Mouse (Mus musculus) forelimb bud, embryonic 11.5 days (tissue): ENCODE data around the gene Comp.

Experiments
- DNase-seq: peaks from one replicate; pipeline ENCODE4 v3.0.0-alpha.2; 2012; ENCODE audit warnings: low read depth, low spot score

Comp gene

GRCm38 (mm10) chr8:70373397-70374317 is at the start of gene Comp:
Gene Comp, plus strand, starts transcription at chr8:70373558.
- DNase-seq = no peak

- no peak for DNase-seq
Observed at GRCm38 (mm10) chr8:70323716-70324115, 49.6 kb upstream of the Comp start.

- DNase-seq = no peak
Observed at GRCm38 (mm10) chr8:70327512-70327911, 45.8 kb upstream of the Comp start.

- no peak for DNase-seq
Observed at GRCm38 (mm10) chr8:70329124-70329834, 44.1 kb upstream of the Comp start, which contains the start of gene Gdf1. Gene Gdf1, plus strand, starts transcription at chr8:70329817.

- DNase-seq = no peak
Observed at GRCm38 (mm10) chr8:70329835-70330740, 43.3 kb upstream of the Comp start.

- DNase-seq = peak; percentile 71
Observed at GRCm38 (mm10) chr8:70330741-70331364, 42.5 kb upstream of the Comp start.

GRCm38 (mm10) chr8:70331526-70331925 is 41.8 kb upstream of the Comp start:
- no peak for DNase-seq

- DNase-seq = peak; percentile 79
Observed at GRCm38 (mm10) chr8:70332070-70332877, 41.1 kb upstream of the Comp start.

GRCm38 (mm10) chr8:70332878-70333202 is 40.5 kb upstream of the Comp start:
- no peak for DNase-seq

- DNase-seq = no peak
Observed at GRCm38 (mm10) chr8:70338931-70339330, 34.4 kb upstream of the Comp start.

- no peak for DNase-seq
Observed at GRCm38 (mm10) chr8:70340659-70341058, 32.7 kb upstream of the Comp start.

GRCm38 (mm10) chr8:70342007-70342406 is 31.4 kb upstream of the Comp start:
- DNase-seq = no peak

- DNase-seq = peak; percentile 74
Observed at GRCm38 (mm10) chr8:70343076-70343475, 30.3 kb upstream of the Comp start.

- no peak for DNase-seq
Observed at GRCm38 (mm10) chr8:70343696-70344095, 29.7 kb upstream of the Comp start.

GRCm38 (mm10) chr8:70344279-70344678 is 29.1 kb upstream of the Comp start:
- no peak for DNase-seq

- DNase-seq = no peak
Observed at GRCm38 (mm10) chr8:70347443-70347842, 25.9 kb upstream of the Comp start.

GRCm38 (mm10) chr8:70347860-70348420 is 25.4 kb upstream of the Comp start:
- no peak for DNase-seq

- DNase-seq = no peak
Observed at GRCm38 (mm10) chr8:70351035-70351999, 22.0 kb upstream of the Comp start.

- DNase-seq = no peak
Observed at GRCm38 (mm10) chr8:70352000-70352384, 21.4 kb upstream of the Comp start.
